ENCODE assay signal across 7 mouse cellular contexts in the genomic region with DNA sequence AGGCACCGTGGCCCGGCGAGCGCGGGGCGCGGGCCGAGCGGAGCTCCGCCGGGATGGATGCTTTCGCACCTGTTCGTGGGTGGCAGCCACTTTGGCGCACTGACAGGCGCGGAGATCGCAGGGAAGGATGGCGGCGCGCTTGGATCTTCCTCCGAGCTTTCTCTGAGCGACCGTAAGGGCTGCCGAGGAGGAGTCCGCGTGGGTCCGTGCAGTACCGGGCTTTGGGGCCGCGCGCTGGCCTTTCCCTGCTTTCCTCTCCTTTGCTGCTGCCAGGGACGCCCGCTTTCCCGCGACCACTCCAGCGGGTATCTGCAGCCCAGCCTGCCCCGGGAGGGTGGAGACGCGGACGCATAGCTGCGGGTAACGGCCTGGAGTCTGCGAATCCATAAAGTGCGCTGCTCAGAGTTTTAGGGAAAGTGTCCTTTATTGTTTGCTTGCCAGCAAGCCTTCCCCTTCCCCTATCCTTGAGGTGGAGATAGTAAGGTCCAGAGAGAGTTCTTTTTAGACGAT. TPM values are rescaled to one million over a fixed set of nuclear protein-coding genes. Genes with fewer than 3 reads are reported as not detected.
DNase-seq lines count a peak whose midpoint lies in the region; ATAC-seq and TF ChIP-seq lines count a peak whose summit lies in the region.

No protein-coding gene starts in this region.

- peak overlapping the region; percentile 97 for H3K4me3 ChIP-seq in lung, embryonic 15.5 days
- H3K4me3 ChIP-seq in brown adipose tissue, adult 24 weeks (ENCODE audit: insufficient read depth, low read depth, low read length), result peak overlapping the region; percentile 76
- peak overlapping the region; percentile 71 for H3K4me3 ChIP-seq in forebrain, embryonic 16.5 days (replicated peaks; ENCODE audit: low read length)
- peak overlapping the region; percentile 61 to 65 for H3K4me3 ChIP-seq in liver, embryonic 14.5 days (ENCODE audit: insufficient read depth in 1 of 2, low read depth in 2 of 2, low read length in 2 of 2)
- peak overlapping the region; percentile 92 for H3K4me3 ChIP-seq in stomach, embryonic 15.5 days (replicated peaks)

- peaks cover 28% of the 10 kb centered on the region for H3K4me1 ChIP-seq in lung, embryonic 15.5 days
- H3K4me1 ChIP-seq in brown adipose tissue, adult 24 weeks (ENCODE audit: control insufficient read depth, insufficient read depth, insufficient read length, low read length), result peaks cover 12% of the 10 kb centered on the region; the same call in 1 of the 2 replicates
- H3K4me1 ChIP-seq in forebrain, embryonic 16.5 days (replicated peaks; ENCODE audit: control insufficient read depth, insufficient read depth, low read length), result peaks cover 23% of the 10 kb centered on the region
- H3K4me1 ChIP-seq in liver, embryonic 14.5 days (replicated peaks; ENCODE audit: control insufficient read depth in 2 of 2, insufficient read depth in 2 of 2, low read length in 1 of 2), result peaks cover 7 to 13% of the 10 kb centered on the region in 2 experiments
- peaks cover 16% of the 10 kb centered on the region for H3K4me1 ChIP-seq in stomach, embryonic 15.5 days

- no peaks in the 10 kb centered on the region for H3K36me3 ChIP-seq in lung, embryonic 15.5 days
- no peaks in the 10 kb centered on the region for H3K36me3 ChIP-seq in forebrain, embryonic 16.5 days (ENCODE audit: control insufficient read depth, insufficient read depth)
- H3K36me3 ChIP-seq in liver, embryonic 14.5 days (replicated peaks; ENCODE audit: control insufficient read depth, insufficient read depth, low read depth), result no peaks in the 10 kb centered on the region
- no peaks in the 10 kb centered on the region for H3K36me3 ChIP-seq in stomach, embryonic 15.5 days

- peak; percentile 57 for ATAC-seq in lung, embryonic 15.5 days (ENCODE audit: borderline replicate concordance, extremely low read depth, low FRiP score, low TSS enrichment)
- ATAC-seq in forebrain, embryonic 16.5 days, result peak; percentile 67
- peak; percentile 42; the same call in 1 of the 2 replicates for ATAC-seq in liver, embryonic 14.5 days (ENCODE audit: insufficient read depth)
- ATAC-seq in stomach, embryonic 15.5 days (ENCODE audit: insufficient read depth, low FRiP score, low read depth), result peak; percentile 24

- peak overlapping the region; percentile 80 for H3K9ac ChIP-seq in lung, embryonic 15.5 days
- H3K9ac ChIP-seq in forebrain, embryonic 16.5 days (replicated peaks; ENCODE audit: low read depth, low read length), result peak overlapping the region; percentile 79
- H3K9ac ChIP-seq in liver, embryonic 14.5 days (replicated peaks), result peak overlapping the region; percentile 50
- peak overlapping the region; percentile 68 for H3K9ac ChIP-seq in stomach, embryonic 15.5 days

- peak overlapping the region; percentile 89 for H3K4me2 ChIP-seq in lung, embryonic 15.5 days
- peak overlapping the region; percentile 87 for H3K4me2 ChIP-seq in forebrain, embryonic 16.5 days (ENCODE audit: low read length)
- H3K4me2 ChIP-seq in liver, embryonic 14.5 days (ENCODE audit: low read depth), result peak overlapping the region; percentile 80
- H3K4me2 ChIP-seq in stomach, embryonic 15.5 days, result peak overlapping the region; percentile 91

- no peak for DNase-seq in lung, postnatal 36 days
- DNase-seq in liver, embryonic 14.5 days (ENCODE audit: low read depth in 3 of 3, low spot score in 3 of 3), result no peak
- no peak for DNase-seq in frontal cortex, postnatal 36 days (ENCODE audit: low spot score in 2 of 2)

- no peak for TF ChIP-seq EP300 in liver, embryonic 14.5 days (IDR thresholded peaks at IDR 0.05; ENCODE audit: low read depth)

- no peak for TF ChIP-seq CTCF in liver, embryonic 14.5 days (IDR thresholded peaks at IDR 0.05; ENCODE audit: low read depth)

- H3K27me3 ChIP-seq in lung, embryonic 15.5 days, result no peaks in the 10 kb centered on the region
- H3K27me3 ChIP-seq in forebrain, embryonic 16.5 days (replicated peaks; ENCODE audit: control insufficient read depth, insufficient read depth, low read length), result no peaks in the 10 kb centered on the region
- no peaks in the 10 kb centered on the region for H3K27me3 ChIP-seq in liver, embryonic 14.5 days (ENCODE audit: control insufficient read depth, insufficient read depth, low read length)
- no peaks in the 10 kb centered on the region for H3K27me3 ChIP-seq in stomach, embryonic 15.5 days (replicated peaks)

- under 1% methylated on average over 45 of the region's 45 CpGs for WGBS in lung, embryonic 15.5 days
- WGBS in forebrain, embryonic 16.5 days, result 0% methylated on average over 45 of the region's 45 CpGs
- under 1% methylated on average over 45 of the region's 45 CpGs for WGBS in liver, embryonic 14.5 days (ENCODE audit: insufficient replicate concordance)
- under 1% methylated on average over 45 of the region's 45 CpGs for WGBS in stomach, embryonic 15.5 days

- peak overlapping the region; percentile 89 for H3K27ac ChIP-seq in lung, embryonic 15.5 days
- H3K27ac ChIP-seq in brown adipose tissue, adult 24 weeks (replicated peaks; ENCODE audit: low read depth, low read length), result peak overlapping the region; percentile 42
- H3K27ac ChIP-seq in forebrain, embryonic 16.5 days (ENCODE audit: low read length), result peak overlapping the region; percentile 93
- H3K27ac ChIP-seq in liver, embryonic 14.5 days, result no peak overlapping the region
- H3K27ac ChIP-seq in stomach, embryonic 15.5 days, result peak overlapping the region; percentile 88

- H3K9me3 ChIP-seq in lung, embryonic 15.5 days, result no peaks in the 10 kb centered on the region
- no peaks in the 10 kb centered on the region for H3K9me3 ChIP-seq in forebrain, embryonic 16.5 days (ENCODE audit: control insufficient read depth, low read length)
- H3K9me3 ChIP-seq in liver, embryonic 14.5 days (ENCODE audit: control insufficient read depth, low read length), result no peaks in the 10 kb centered on the region
- H3K9me3 ChIP-seq in stomach, embryonic 15.5 days, result no peaks in the 10 kb centered on the region

RNA-seq across cellular contexts. Expression of gene Elovl5, which starts 0.5 kb away (rescaled TPM):
- 78.0 and 83.0 TPM in 2 replicates for polyA plus RNA-seq in lung, embryonic 15.5 days (2015; fragmentation: Nextera tagmentation; extraction: Ambion mirVana)
- polyA plus RNA-seq in brown adipose tissue, adult 24 weeks (2012; ENCODE audit: insufficient read depth, insufficient read length, missing spikeins), result 85.7 and 123 TPM in 2 replicates
- 70.7 and 78.9 TPM in 2 replicates for polyA plus RNA-seq in forebrain, embryonic 16.5 days (2015; fragmentation: Nextera tagmentation; extraction: Ambion mirVana)
- 9.7 and 10.5 TPM in 2 replicates for polyA plus RNA-seq in liver, embryonic 14.5 days (2012; rRNA removed)
- 15.7 and 19.3 TPM in 2 replicates for polyA plus RNA-seq in liver, embryonic 14.5 days (2014; fragmentation: Nextera tagmentation; extraction: Ambion mirVana)
- polyA plus RNA-seq in stomach, embryonic 15.5 days (2015; fragmentation: Nextera tagmentation; extraction: Ambion mirVana), result 63.8 and 67.6 TPM in 2 replicates
